Mouse (Mus musculus) spleen, adult 2 months (tissue): ENCODE data around the gene Pip4p1. TPM values are rescaled to one million over a fixed set of nuclear protein-coding genes. Genes with fewer than 3 reads are reported as not detected.
"Not testable (repeated sequence)": the region's sequence is repeated elsewhere in the genome, so short reads cannot be mapped to it uniquely, and the experiment has no call there.

Experiments used
- DNase-seq, 2 experiments: peaks; one replicate each; pipeline versions ENCODE4 v3.0.0 to v3.0.0-alpha.2; 2012 to 2021; ENCODE audit warnings: low spot score in 2 of 2, low read depth in 1 of 2
- H3K27ac ChIP-seq: fragments of 200-500 bp; 2 replicates; pipeline ENCODE4 v1.5.1; 2012; ENCODE audit warnings: low read length, inconsistent platforms; ENCODE audit not compliant: insufficient read depth
- H3K27me3 ChIP-seq: fragments of 200-500 bp; 2 replicates; pipeline ENCODE4 v1.6.1; 2012; ENCODE audit warnings: mild to moderate bottlenecking, moderate library complexity, low read length, inconsistent platforms; ENCODE audit not compliant: control insufficient read depth, insufficient read depth
- H3K36me3 ChIP-seq: fragments of 200-500 bp; 2 replicates; pipeline ENCODE4 v1.6.1; 2012; ENCODE audit warnings: mild to moderate bottlenecking, low read length, inconsistent platforms; ENCODE audit not compliant: control insufficient read depth, insufficient read depth
- H3K4me1 ChIP-seq: fragments of 200-500 bp; 2 replicates; pipeline ENCODE4 v1.6.1; 2011; ENCODE audit warnings: inconsistent platforms; ENCODE audit not compliant: control insufficient read depth, insufficient read depth, insufficient read length
- H3K4me3 ChIP-seq: fragments of 200-500 bp; 2 replicates; pipeline ENCODE4 v1.5.1; 2011; ENCODE audit warnings: mild to moderate bottlenecking, inconsistent platforms; ENCODE audit not compliant: insufficient read depth, insufficient read length; ENCODE audit errors: extremely low read depth
- CTCF ChIP-seq: fragments of 200-500 bp; IDR thresholded peaks from 2 replicates; pipeline ENCODE4 v1.5.1; 2011; ENCODE audit warnings: mild to moderate bottlenecking, inconsistent platforms; ENCODE audit not compliant: insufficient read depth, insufficient read length, insufficient replicate concordance; ENCODE audit errors: extremely low read depth
- POLR2A ChIP-seq: fragments of 200-500 bp; IDR thresholded peaks from 2 replicates; pipeline ENCODE4 v1.6.1; 2011; ENCODE audit warnings: low read depth, low read length, inconsistent platforms
- WGBS: fragments of 180-500 bp; shearing (Covaris S2); methylation state at CpG from one replicate; pipeline ENCODE4 v1.1.7; 2018; 5-methylcytosine and 5-hydroxymethylcytosine counted together
- polyA plus RNA-seq: library from polyadenylated mRNA; depleted of rRNA; stranded (reverse); fragments of >200 nt; gene quantifications from 2 replicates; pipeline ENCODE4 v1.2.3, GENCODE M21; 2012

Pip4p1 gene
- polyA plus RNA-seq, 1 experiment: 87.3 TPM

- Histone ChIP-seq H3K27ac (no peak overlapping the region), H3K4me3 (no peak overlapping the region), H3K27me3 (no peaks in the 10 kb centered on the region), H3K36me3 (no peaks in the 10 kb centered on the region), H3K4me1 (peaks cover 7% of the 10 kb centered on the region; the same call in 1 of the 2 replicates)
- TF ChIP-seq CTCF (no peak), POLR2A (no peak)
- DNase-seq: no peak
- WGBS: 11% methylated on average over 1 of the region's 1 CpGs
Measured at GRCm38 (mm10) chr14:50970822-50971221, 40.2 kb upstream of the Pip4p1 start.

- DNase-seq: no peak
- no peaks in the 10 kb centered on the region for H3K36me3 ChIP-seq
- no peak overlapping the region for H3K4me3 ChIP-seq
- peaks cover 7% of the 10 kb centered on the region; the same call in 1 of the 2 replicates for H3K4me1 ChIP-seq
- H3K27me3 ChIP-seq: no peaks in the 10 kb centered on the region
- TF ChIP-seq POLR2A: no peak
- TF ChIP-seq CTCF: no peak
- no peak overlapping the region for H3K27ac ChIP-seq
- WGBS: 36% methylated on average over 12 of the region's 12 CpGs
Measured at GRCm38 (mm10) chr14:50969558-50970544, 39.2 kb upstream of the Pip4p1 start.

- no peak for DNase-seq
- H3K27ac ChIP-seq: no peak overlapping the region
- no peaks in the 10 kb centered on the region for H3K36me3 ChIP-seq
- H3K27me3 ChIP-seq: no peaks in the 10 kb centered on the region
- H3K4me3 ChIP-seq: no peak overlapping the region
- WGBS: 69% methylated on average over 1 of the region's 1 CpGs
- H3K4me1 ChIP-seq: peaks cover 7% of the 10 kb centered on the region; the same call in 1 of the 2 replicates
- TF ChIP-seq POLR2A (no peak), CTCF (no peak)
Measured at GRCm38 (mm10) chr14:50969041-50969440, 38.4 kb upstream of the Pip4p1 start.

- H3K4me1 ChIP-seq: peaks cover 7% of the 10 kb centered on the region; the same call in 1 of the 2 replicates
- H3K27me3 ChIP-seq: no peaks in the 10 kb centered on the region
- no peak for TF ChIP-seq POLR2A
- TF ChIP-seq CTCF: no peak
- no peak for DNase-seq
- H3K36me3 ChIP-seq: no peaks in the 10 kb centered on the region
- WGBS: 88% methylated on average over 5 of the region's 5 CpGs
- H3K4me3 ChIP-seq: no peak overlapping the region
- H3K27ac ChIP-seq: no peak overlapping the region
Measured at GRCm38 (mm10) chr14:50968216-50968980, 37.7 kb upstream of the Pip4p1 start.

- not testable (repeated sequence) for H3K4me1 ChIP-seq, H3K27ac ChIP-seq, H3K27me3 ChIP-seq, H3K4me3 ChIP-seq, H3K36me3 ChIP-seq, DNase-seq
- WGBS: 82% methylated on average over 5 of the region's 5 CpGs
Measured at GRCm38 (mm10) chr14:50958289-50958995, 27.8 kb upstream of the Pip4p1 start.

GRCm38 (mm10) chr14:50957146-50957545 lies 26.5 kb upstream of the Pip4p1 start:
- not testable (repeated sequence) for H3K4me3 ChIP-seq, H3K36me3 ChIP-seq, H3K27ac ChIP-seq, H3K4me1 ChIP-seq, H3K27me3 ChIP-seq, DNase-seq
- 68% methylated on average over 3 of the region's 3 CpGs for WGBS

GRCm38 (mm10) chr14:50956724-50957123 lies 26.1 kb upstream of the Pip4p1 start:
- not testable (repeated sequence) for DNase-seq, H3K4me1 ChIP-seq, H3K36me3 ChIP-seq, H3K27me3 ChIP-seq, H3K27ac ChIP-seq, H3K4me3 ChIP-seq
- 83% methylated on average over 6 of the region's 6 CpGs for WGBS

- not testable (repeated sequence) for H3K27me3 ChIP-seq, H3K36me3 ChIP-seq, H3K4me1 ChIP-seq
- 16% methylated on average over 19 of the region's 19 CpGs for WGBS
- peak in 1 of 2 experiments; percentile 51 for DNase-seq
- peak within 1 kb of the TSS; percentile 48 for H3K4me3 ChIP-seq
- H3K27ac ChIP-seq: peak within 1 kb of the TSS; percentile 18; the same call in 1 of the 2 replicates
Measured at GRCm38 (mm10) chr14:50955942-50956508, 25.4 kb upstream of the Pip4p1 start, which contains the start of gene Pnp2. Gene Pnp2 (plus strand): TSS chr14:50955992.
